Mouse (Mus musculus) olfactory bulb, adult 2 months (tissue): ENCODE measurements around the gene Gjb3. TPM values are rescaled to one million over a fixed set of nuclear protein-coding genes. Genes with fewer than 3 reads are reported as not detected.

Source experiments
- H3K27ac ChIP-seq: fragments of 200-500 bp; 2 replicates; pipeline ENCODE4 v1.5.1; 2012; ENCODE audit warnings: low read depth, low read length; ENCODE audit not compliant: insufficient read depth
- H3K4me1 ChIP-seq: fragments of 200-500 bp; 2 replicates; pipeline ENCODE4 v1.6.1; 2012; ENCODE audit warnings: low read length; ENCODE audit not compliant: control insufficient read depth, insufficient read depth
- H3K4me3 ChIP-seq: fragments of 200-500 bp; 2 replicates; pipeline ENCODE4 v1.5.1; 2012; ENCODE audit warnings: mild to moderate bottlenecking, low read depth, low read length, moderate library complexity; ENCODE audit not compliant: insufficient read depth
- CTCF ChIP-seq: fragments of 200-500 bp; IDR thresholded peaks from 2 replicates; pipeline ENCODE4 v1.5.1; 2012; ENCODE audit warnings: low read depth, mild to moderate bottlenecking, low read length, moderate library complexity; ENCODE audit not compliant: insufficient read depth
- POLR2A ChIP-seq: fragments of 200-500 bp; IDR thresholded peaks from 2 replicates; pipeline ENCODE4 v1.6.1; 2012; ENCODE audit warnings: mild to moderate bottlenecking, low read depth, low read length, moderate library complexity; ENCODE audit not compliant: insufficient read depth
- WGBS: fragments of 180-500 bp; shearing (Covaris S2); methylation state at CpG from one replicate; pipeline ENCODE4 v1.1.7; 2018; 5-methylcytosine and 5-hydroxymethylcytosine counted together
- polyA plus RNA-seq: library from polyadenylated mRNA; stranded (reverse); fragments of >200 nt; gene quantifications from 2 replicates; pipeline ENCODE4 v1.2.4, GENCODE M21; 2012; ENCODE audit warnings: low replicate concordance; ENCODE audit not compliant: missing spikeins, insufficient read depth, insufficient read length

Gene Gjb3
- polyA plus RNA-seq: not detected in 2 replicates

DNA sequence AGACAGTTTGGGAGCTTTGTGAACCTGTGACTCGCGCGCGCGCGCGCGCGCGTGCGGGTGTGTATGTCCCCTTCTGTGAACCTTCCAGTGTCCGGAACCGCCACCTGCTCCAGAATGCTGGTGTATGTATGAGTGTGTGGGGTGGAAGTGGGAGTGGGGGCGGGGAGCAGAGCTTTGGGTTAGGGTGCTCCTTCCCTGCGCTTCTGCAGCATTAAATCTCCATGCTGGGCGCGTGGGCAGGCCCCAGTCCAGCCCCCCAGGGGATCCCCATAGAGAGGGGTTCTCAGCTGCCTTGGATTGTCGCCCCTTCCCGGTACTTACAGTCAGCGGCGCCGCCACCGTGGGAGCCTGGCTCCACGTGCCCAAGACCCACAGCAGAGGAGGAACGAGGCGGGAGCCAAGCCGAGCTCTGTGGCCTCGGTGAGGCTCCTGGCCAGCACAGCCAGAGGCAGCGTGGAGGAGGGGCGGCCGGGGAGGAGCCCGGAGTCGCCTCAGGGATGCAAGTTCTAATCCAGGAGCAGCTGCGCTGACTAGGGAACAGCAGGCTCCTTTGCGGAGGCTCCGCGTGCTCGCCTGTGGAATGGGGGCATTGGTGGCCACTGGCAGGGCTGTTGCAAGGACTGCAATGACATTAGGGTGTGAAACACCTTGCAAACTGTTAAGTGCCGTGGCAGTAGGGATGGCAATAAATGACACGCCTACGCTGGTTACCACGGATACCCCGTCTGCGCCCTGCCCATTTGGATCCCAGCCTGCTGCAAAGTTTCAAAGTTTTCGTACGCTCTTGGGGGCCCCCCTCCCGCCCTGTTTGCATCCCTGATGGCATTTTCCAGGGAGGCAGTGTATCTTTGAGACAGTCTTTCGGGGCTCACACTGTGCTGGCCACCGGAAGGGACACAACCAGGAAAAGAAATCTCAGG is at the start of gene Gjb3:
TSS of gene Gjb3 (minus strand) at position 664 of the 920 bp plus-strand sequence.
- WGBS: 3% methylated on average over 49 of the region's 49 CpGs
- 0 out of 2 replicates have a peak within 1 kb of the TSS, but pooled peaks have one; percentile 0 for H3K4me3 ChIP-seq
- no peak within 1 kb of the TSS for H3K27ac ChIP-seq
- peaks cover 21% of the 10 kb centered on the region for H3K4me1 ChIP-seq
- TF ChIP-seq POLR2A (no peak), CTCF (no peak)

DNA sequence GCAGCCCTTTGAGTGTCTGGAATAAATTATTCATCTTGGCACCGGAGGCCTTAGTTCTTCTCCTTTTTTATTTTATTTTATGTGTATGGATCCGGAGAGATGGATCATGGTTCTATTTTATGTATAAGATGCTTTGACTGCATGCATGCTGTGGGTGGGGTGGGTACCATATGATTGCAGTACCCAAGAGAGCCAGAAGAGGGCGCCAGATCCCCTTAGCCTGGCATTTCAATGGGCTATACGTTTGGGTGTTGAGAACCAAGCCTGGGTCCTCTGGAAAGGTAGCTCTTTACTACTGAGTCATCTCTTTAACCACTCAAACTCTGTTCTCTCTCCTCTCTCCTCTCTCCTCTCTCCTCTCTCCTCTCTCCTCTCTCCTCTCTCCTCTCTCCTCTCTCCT is 46.7 kb upstream of the Gjb3 start:
- Histone ChIP-seq H3K4me1 (peaks cover 22% of the 10 kb centered on the region), H3K4me3 (no peak overlapping the region), H3K27ac (no peak overlapping the region)
- 43% methylated on average over 4 of the region's 4 CpGs for whole genome bisulfite sequencing
- TF ChIP-seq POLR2A (no peak), CTCF (no peak)

DNA sequence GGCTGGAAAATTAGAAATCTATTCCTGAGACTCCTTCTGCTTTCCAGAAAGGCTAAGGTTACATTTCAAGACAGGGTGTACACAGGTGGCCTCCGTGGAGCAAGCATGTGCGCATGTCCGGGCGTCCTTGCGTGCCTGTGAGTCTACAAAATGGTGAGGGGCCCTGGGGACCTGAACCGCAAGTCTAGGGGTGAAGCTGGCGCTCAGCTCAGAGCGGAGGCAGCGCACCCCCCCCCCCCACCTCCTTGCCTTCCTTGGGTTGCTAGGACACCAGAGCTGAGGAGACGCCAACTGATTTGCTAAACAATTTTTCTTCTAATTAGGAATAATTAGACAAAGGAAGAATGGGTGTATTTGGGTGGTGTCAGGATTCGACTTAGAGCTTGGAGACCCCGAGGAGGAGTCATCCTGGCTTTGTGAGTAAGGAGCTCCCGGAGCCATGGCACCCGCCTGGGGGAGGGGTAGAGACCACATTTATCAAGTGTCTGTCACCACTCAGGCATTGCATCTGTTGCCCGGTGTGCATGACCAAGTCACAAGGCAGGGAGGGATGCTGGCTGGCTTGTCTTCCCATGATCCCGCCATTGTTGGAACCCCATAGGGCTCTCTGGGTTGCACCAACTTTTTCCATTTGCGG is 45.0 kb upstream of the Gjb3 start:
- 47% methylated on average over 17 of the region's 17 CpGs for WGBS
- Histone ChIP-seq H3K27ac (no peak overlapping the region), H3K4me1 (peaks cover 22% of the 10 kb centered on the region), H3K4me3 (no peak overlapping the region)
- TF ChIP-seq POLR2A (no peak), CTCF (no peak)

DNA sequence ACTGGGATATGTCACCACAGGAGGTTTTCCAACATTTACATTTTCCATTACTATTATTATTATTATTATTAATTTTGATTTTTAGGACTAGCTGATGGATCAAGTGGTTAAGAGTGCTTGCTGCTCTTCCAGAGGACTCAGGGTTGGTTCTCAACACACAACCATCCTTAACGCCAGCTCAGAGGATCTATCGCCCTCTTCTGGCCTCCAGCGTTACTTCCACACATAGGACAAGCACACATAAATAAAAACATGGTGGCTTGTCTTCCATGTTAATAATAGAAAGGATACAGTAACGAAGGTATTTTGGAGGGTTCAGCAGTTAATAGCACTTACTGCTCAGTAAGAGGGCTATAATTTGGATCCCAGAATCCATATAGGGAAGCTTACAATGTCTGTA is 44.0 kb upstream of the Gjb3 start:
- H3K4me3 ChIP-seq: no peak overlapping the region
- no peak overlapping the region for H3K27ac ChIP-seq
- H3K4me1 ChIP-seq: peaks cover 22% of the 10 kb centered on the region
- TF ChIP-seq CTCF (no peak), POLR2A (no peak)
- 79% methylated on average over 4 of the region's 4 CpGs for WGBS

DNA sequence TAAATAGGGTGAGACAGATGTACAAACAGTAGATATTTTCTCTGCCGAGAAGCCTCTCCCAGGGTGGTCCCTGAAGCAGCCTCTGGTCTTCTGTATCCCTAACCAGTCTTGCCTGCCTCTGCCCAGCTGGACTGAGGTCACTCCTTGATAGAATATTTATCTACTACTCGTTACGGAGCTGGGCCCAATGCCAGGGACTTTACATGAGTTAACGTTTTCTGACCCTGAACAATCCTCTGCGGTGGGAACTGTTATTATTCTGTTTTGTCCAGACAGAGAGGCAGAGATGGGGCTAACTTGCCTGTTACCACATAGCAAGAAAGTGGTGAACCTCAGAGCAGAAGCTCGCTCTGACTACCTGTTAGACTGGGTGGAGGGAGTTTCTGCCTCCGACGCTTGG is 42.8 kb upstream of the Gjb3 start:
- Histone ChIP-seq H3K27ac (no peak overlapping the region), H3K4me3 (no peak overlapping the region), H3K4me1 (peaks cover 22% of the 10 kb centered on the region)
- no peak for TF ChIP-seq CTCF
- TF ChIP-seq POLR2A: no peak
- 65% methylated on average over 8 of the region's 8 CpGs for WGBS

DNA sequence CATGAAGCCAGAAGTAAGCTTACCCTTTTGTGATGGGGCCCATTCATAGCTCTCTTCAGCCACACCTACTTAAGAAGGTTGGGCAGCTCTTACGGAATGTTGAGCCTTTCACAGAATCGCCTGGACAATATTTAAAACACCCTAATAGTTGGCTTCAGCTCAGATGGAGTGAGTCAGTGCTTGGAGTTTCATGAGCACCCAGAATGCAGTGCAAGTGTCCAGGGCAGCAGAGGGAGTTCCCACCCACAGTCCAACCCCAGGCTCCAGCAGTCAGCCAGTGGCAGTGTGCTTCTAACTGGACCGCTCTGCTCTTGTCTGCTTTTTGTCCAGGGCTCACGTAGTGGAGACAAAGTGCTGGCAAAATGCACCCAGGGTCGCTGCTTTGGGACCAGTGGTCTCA is 40.9 kb upstream of the Gjb3 start:
- H3K4me3 ChIP-seq: no peak overlapping the region
- WGBS: 65% methylated on average over 5 of the region's 5 CpGs
- TF ChIP-seq CTCF: no peak
- peaks cover 22% of the 10 kb centered on the region for H3K4me1 ChIP-seq
- no peak overlapping the region for H3K27ac ChIP-seq

DNA sequence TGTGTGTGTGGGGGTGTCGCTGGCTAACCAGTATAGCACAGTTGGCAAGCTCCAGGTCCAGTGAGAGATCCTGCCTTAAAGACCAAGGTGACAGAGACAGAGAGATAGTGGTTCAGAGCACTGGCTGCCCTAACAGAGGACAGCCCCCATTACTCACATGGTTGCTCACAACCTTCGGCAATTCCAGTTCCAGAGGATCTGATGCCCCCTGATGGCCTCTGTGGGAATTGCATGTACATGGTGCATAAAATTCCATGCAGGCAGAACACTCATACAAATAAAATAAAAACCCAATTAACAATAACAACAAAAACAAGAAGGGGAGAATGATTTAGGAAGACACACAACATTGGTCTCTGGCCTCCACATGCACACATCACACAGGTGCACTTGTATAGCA is 39.8 kb upstream of the Gjb3 start:
- WGBS: 51% methylated on average over 2 of the region's 2 CpGs
- Histone ChIP-seq H3K27ac (no peak overlapping the region), H3K4me3 (no peak overlapping the region), H3K4me1 (peaks cover 15% of the 10 kb centered on the region)
- TF ChIP-seq POLR2A (no peak), CTCF (no peak)

DNA sequence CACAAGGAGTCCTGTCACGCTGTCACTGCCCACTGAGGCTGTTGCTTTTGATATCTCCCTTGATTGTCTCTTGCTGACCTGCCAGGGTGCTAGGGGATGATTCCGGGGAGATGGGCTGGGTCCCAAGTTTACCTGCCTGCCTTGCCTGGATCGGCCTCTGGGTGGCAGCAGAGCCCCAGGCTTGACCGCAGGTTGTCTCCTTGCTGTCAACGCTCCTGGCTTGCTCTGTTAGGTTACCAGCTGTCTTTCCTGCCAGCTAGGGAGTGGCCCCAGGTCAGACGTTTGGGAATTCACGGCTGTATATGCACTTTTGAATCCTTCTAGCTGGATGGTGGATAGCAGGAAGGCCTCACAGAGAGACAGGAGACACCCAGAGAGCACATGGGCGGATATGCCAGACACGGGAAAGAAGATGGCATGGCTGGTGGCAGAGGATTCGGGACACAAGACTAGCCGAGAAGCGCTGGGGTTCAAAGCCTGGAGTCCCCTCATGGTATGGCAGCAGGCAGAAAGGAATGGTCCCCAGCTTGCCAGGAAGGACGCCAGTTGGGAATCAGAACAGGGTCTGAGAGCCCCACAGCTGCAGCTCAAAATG is 37.8 kb upstream of the Gjb3 start:
- TF ChIP-seq CTCF (peak; percentile 89), POLR2A (no peak)
- WGBS: 32% methylated on average over 13 of the region's 13 CpGs
- H3K27ac ChIP-seq: no peak overlapping the region
- no peak overlapping the region for H3K4me3 ChIP-seq
- H3K4me1 ChIP-seq: peaks cover 7% of the 10 kb centered on the region

DNA sequence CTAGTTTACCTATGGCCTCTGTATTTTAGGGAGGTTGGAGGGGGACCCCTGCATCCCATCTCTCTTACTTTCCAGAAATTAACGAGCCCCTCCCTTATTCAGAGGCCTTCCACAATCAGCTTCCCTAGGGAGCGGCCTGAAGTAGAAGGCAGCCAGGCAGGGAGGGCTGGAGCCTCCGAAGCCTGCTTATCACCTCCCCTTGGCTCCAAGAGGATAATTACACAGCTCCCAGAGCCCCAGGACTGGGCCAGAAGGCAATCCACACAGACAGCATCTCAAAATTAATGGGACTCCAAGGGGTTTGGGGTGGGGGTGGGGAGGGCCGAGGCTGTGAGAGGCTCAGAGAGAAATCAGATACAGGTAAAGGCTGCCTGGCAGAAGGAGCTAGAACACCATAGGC is 35.2 kb upstream of the Gjb3 start:
- Histone ChIP-seq H3K4me3 (no peak overlapping the region), H3K27ac (no peak overlapping the region), H3K4me1 (no peaks in the 10 kb centered on the region)
- 47% methylated on average over 4 of the region's 4 CpGs for WGBS
- TF ChIP-seq POLR2A (no peak), CTCF (no peak)
